Mouse (Mus musculus) erythroid progenitor cell, adult 5-6 weeks (primary cell): ENCODE measurements around the gene Myoz2. TPM values are rescaled to one million over a fixed set of nuclear protein-coding genes. Genes with fewer than 3 reads are reported as not detected.

Experiments used
- ATAC-seq: replicated peaks from 2 replicates; pipeline ENCODE4 v1.8.0; 2016; ENCODE audit warnings: moderate number of reproducible peaks, mild to moderate bottlenecking, moderate TSS enrichment, inconsistent platforms; ENCODE audit not compliant: poor library complexity, low FRiP score, severe bottlenecking
- total RNA-seq, 2 experiments: library from RNA; stranded (forward) in 1 of 2; stranded (reverse) in 1 of 2; fragments of 150-400 nt in 1 of 2; fragments of 186-747, 209-891 nt in 1 of 2; gene quantifications; 2 replicates each; pipeline versions ENCODE4 v1.2.3 to v1.2.4; 2015 to 2017; ENCODE audit warnings: low replicate concordance in 2 of 2

Myoz2 gene
- total RNA-seq (2015; ENCODE audit: low replicate concordance) (not detected in 2 replicates), total RNA-seq (2017; ENCODE audit: low replicate concordance) (not detected in 2 replicates)

GRCm38 (mm10) chr3:123034752-123035151 is at the start of gene Myoz2:
Gene Myoz2 (minus strand): TSS chr3:123035015.
- no peak for ATAC-seq

- ATAC-seq, result no peak
These were observed 46.9 kb upstream of the Myoz2 start for GRCm38 (mm10) chr3:123081665-123082064.

- ATAC-seq, result no peak
These were observed 46.1 kb upstream of the Myoz2 start for GRCm38 (mm10) chr3:123080943-123081342.

- ATAC-seq, result no peak
These were observed 45.4 kb upstream of the Myoz2 start for GRCm38 (mm10) chr3:123080017-123080725.

GRCm38 (mm10) chr3:123075759-123076158 is 40.9 kb upstream of the Myoz2 start:
- no peak for ATAC-seq

GRCm38 (mm10) chr3:123075034-123075433 is 40.2 kb upstream of the Myoz2 start:
- no peak for ATAC-seq

GRCm38 (mm10) chr3:123073351-123073750 is 38.5 kb upstream of the Myoz2 start:
- ATAC-seq, result no peak

- no peak for ATAC-seq
These were observed 37.7 kb upstream of the Myoz2 start for GRCm38 (mm10) chr3:123072472-123072871.

GRCm38 (mm10) chr3:123070996-123071395 is 36.2 kb upstream of the Myoz2 start:
- no peak for ATAC-seq

GRCm38 (mm10) chr3:123066836-123067235 is 32.0 kb upstream of the Myoz2 start:
- no peak for ATAC-seq

- no peak for ATAC-seq
These were observed 30.7 kb upstream of the Myoz2 start for GRCm38 (mm10) chr3:123065466-123065865.

- ATAC-seq, result no peak
These were observed 29.4 kb upstream of the Myoz2 start for GRCm38 (mm10) chr3:123064186-123064585.

- ATAC-seq, result no peak
These were observed 27.1 kb upstream of the Myoz2 start for GRCm38 (mm10) chr3:123061931-123062330.

GRCm38 (mm10) chr3:123058832-123059231 is 24.0 kb upstream of the Myoz2 start:
- ATAC-seq, result no peak

- ATAC-seq, result no peak
These were observed 19.4 kb upstream of the Myoz2 start for GRCm38 (mm10) chr3:123054178-123054577.

GRCm38 (mm10) chr3:123053192-123053938 is 18.6 kb upstream of the Myoz2 start:
- ATAC-seq, result no peak

- ATAC-seq, result no peak
These were observed 7.5 kb upstream of the Myoz2 start for GRCm38 (mm10) chr3:123042308-123042707.

- no peak for ATAC-seq
These were observed 1.0 kb downstream of the Myoz2 start for GRCm38 (mm10) chr3:123033804-123034203.

GRCm38 (mm10) chr3:123025634-123026033 is 9.2 kb downstream of the Myoz2 start:
- ATAC-seq, result no peak

- no peak for ATAC-seq
These were observed 10.2 kb downstream of the Myoz2 start for GRCm38 (mm10) chr3:123024496-123025234.
